Mouse (Mus musculus): ENCODE measurements around the gene Dlg1. TPM values are rescaled to one million over a fixed set of nuclear protein-coding genes. Genes with fewer than 3 reads are reported as not detected.

The Dlg1 gene
- polyA plus RNA-seq, 1 experiment from 2014 or later: 33.7 TPM

DNA sequence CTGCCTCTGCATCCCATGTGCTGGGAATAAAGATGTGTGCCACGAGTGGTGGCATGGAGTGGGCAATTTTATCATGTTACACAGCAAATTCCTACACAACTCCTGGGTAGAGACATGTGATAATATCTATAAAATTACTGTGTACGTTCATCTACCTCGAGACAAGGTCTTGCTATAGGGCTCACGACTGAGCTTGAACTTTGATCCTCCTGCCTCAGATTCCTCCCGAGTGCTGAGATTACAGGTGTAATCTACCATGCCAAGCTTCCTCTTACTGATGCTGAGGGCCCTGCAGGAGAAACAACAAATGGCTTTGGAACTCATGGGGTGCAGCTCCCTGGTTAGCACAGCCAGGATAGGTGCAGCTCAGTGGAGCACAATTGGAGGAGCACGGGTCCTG lies 261.1 kb downstream of the Dlg1 start:
- Histone ChIP-seq H3K4me3 (no peak overlapping the region), H3K27me3 (no peaks in the 10 kb centered on the region), H3K9me3 (no peaks in the 10 kb centered on the region), H3K4me2 (no peak overlapping the region), H3K27ac (no peak overlapping the region), H3K36me3 (no peaks in the 10 kb centered on the region), H3K9ac (no peak overlapping the region), H3K4me1 (no peaks in the 10 kb centered on the region)
- 80% methylated on average over 6 of the region's 6 CpGs for WGBS
- ATAC-seq (ENCODE audit: insufficient number of reproducible peaks, low FRiP score, low TSS enrichment, low read depth): no peak

Other genes with a start within 250 kb of the Dlg1 start
- 33.6 and 43.4 TPM in 2 replicates for gene Bdh1, start 241.2 kb upstream of the Dlg1 start, polyA plus RNA-seq (2015; fragmentation: Nextera tagmentation; extraction: Ambion mirVana)
- 5.2 and 5.5 TPM in 2 replicates for gene Meltf, start 215.4 kb downstream of the Dlg1 start, polyA plus RNA-seq (2015; fragmentation: Nextera tagmentation; extraction: Ambion mirVana)

All from limb, embryonic 15.5 days (tissue).